Mouse (Mus musculus) cerebral cortex, adult 2 months (tissue): Measurements from ENCODE around the gene 1700023F06Rik.

Source experiments
- WGBS: fragments of 180-500 bp; shearing (Covaris S2); methylation state at CpG from one replicate; pipeline ENCODE4 v1.1.7; 2018; 5-methylcytosine and 5-hydroxymethylcytosine counted together

Gene 1700023F06Rik

DNA sequence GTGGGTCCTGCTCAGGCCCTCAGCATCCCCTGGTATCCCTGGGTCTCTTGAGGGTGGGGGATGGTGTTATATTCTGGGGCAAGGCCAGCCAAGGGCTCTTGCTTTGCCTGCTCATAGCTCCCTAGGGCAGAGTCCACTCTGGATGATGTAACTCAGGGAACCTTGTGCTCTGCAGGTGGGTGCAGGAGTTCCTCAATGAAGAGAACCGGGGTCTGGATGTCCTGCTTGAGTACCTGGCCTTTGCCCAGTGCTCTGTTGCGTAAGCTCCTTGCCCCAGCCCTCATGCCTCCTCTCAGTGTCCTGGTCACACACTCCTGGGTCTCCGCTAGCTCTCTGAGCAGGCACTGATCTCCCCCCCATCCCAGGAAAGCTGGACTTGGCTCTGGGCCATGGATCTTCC lies 26.4 kb downstream of the 1700023F06Rik start:
- 86% methylated on average over 3 of the region's 3 CpGs for WGBS

DNA sequence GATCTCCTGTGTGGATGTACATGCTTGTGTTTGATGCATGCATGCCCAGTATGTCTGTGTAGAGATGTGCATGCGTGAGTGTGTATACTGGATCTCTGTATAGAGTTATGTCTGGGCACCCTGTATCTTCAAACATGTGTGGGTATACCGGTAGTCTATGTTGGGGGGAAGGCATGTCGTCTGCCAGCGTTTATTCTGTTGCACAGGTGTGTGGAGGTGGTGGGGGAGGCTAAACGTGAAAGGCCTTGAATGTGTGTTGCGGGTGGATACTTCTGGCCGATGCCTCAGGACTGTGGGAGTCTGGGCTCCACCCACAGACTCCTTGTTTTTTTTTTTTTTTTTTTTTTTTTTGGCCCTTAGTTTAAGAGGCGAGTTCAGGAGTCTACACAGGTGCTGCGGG lies 27.0 kb downstream of the 1700023F06Rik start:
- WGBS, result 49% methylated on average over 9 of the region's 9 CpGs

GRCm38 (mm10) chr11:103180426-103180825 lies 27.9 kb downstream of the 1700023F06Rik start:
- WGBS, result 83% methylated on average over 1 of the region's 1 CpGs

GRCm38 (mm10) chr11:103178748-103179147 lies 29.6 kb downstream of the 1700023F06Rik start:
- 96% methylated on average over 8 of the region's 8 CpGs for WGBS

- 84% methylated on average over 15 of the region's 15 CpGs for WGBS
Observed at GRCm38 (mm10) chr11:103177815-103178485, 30.4 kb downstream of the 1700023F06Rik start.

- 44% methylated on average over 5 of the region's 5 CpGs for WGBS
Observed at GRCm38 (mm10) chr11:103177216-103177615, 31.1 kb downstream of the 1700023F06Rik start.

DNA sequence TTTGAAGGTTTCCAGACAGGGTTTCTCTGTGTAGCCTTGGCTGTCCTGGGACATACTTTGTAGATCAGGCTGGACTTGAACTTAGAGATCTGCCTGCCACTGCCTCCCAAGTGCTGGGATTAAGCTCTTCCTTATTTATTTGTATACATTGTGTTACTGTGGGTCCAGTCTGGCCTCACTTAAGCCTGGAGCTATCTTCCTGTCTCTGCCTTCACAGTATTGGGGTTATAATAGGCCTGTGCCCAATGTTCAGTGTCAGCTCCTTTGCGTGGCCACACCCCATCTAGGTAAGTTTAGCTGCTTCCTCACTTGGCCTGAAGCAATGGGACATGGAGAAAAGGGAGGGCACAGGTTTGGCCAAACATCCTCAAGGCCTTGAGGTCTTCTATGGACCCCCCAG lies 31.8 kb downstream of the 1700023F06Rik start:
- WGBS, result 93% methylated on average over 1 of the region's 1 CpGs

DNA sequence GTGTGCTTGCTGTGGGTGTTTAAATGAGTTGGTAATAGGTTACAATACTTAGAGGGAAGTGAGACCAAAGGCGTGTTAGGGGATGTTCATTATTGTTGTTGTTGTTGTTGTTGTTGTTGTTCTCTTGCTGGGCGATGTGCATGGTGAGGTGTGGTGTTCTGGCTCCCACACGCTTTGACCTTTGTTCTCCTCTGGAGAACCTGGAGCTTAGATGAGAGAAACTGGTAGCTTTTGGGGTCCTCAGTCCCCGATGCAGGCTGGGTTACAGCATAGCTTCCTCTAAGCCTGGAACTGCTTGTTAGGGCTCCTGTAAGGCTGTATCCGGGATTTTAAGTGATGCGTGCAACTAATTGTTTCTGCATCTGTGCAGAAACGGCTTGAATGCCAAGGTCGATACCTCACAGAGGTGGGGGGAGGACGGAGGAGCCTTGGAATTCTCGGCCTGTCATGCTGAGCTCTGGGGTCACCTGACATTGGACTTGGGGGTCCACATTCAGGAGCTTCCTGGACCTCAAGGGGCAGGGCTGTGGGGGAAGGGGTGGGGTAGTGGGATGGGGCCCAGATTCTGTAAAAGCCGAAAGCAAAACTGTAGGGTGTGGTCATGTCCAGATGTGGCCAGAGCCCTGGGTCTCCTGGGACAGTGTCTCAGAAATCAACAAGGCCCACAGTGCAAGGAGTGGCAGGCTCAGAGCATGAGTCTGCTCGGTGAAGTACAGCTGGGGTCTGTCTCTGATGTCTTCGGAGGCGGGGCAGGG lies 32.5 kb downstream of the 1700023F06Rik start:
- WGBS, result 71% methylated on average over 14 of the region's 14 CpGs

DNA sequence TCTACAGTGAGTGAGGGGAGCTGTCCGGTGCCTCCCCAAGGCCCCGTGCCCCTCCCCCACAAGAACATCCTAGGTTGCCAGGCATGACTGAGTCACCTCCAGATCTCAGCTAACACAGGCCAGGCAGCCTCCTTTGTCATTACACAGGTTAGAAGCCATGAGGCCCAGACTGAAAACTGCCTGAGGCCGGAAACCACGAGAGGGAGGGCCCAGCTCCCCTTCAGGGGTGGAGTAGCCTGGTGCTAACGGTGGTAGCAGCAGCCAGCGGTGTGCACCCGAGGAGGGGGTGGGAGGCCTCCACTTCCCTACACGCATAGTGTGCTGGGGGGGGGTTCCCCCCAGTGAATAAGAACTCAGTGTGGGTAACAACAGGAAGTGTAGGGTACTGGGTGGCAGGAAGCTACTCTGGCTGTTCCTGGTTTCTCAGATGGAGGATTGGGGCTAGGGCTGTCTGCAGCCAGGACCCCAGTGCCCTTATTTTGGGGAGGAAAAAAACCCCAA lies 33.4 kb downstream of the 1700023F06Rik start:
- 57% methylated on average over 8 of the region's 8 CpGs for WGBS

- WGBS, result 79% methylated on average over 5 of the region's 5 CpGs
Observed at GRCm38 (mm10) chr11:103174411-103174832, 33.9 kb downstream of the 1700023F06Rik start.

GRCm38 (mm10) chr11:103173771-103174344 lies 34.5 kb downstream of the 1700023F06Rik start:
- WGBS, result 66% methylated on average over 11 of the region's 11 CpGs

- WGBS, result 76% methylated on average over 7 of the region's 7 CpGs
Observed at GRCm38 (mm10) chr11:103173041-103173770, 35.2 kb downstream of the 1700023F06Rik start.

GRCm38 (mm10) chr11:103172392-103173040 lies 35.8 kb downstream of the 1700023F06Rik start:
- 63% methylated on average over 6 of the region's 6 CpGs for WGBS

- WGBS, result 42% methylated on average over 9 of the region's 9 CpGs
Observed at GRCm38 (mm10) chr11:103171703-103172391, 36.5 kb downstream of the 1700023F06Rik start.

- WGBS, result 6% methylated on average over 23 of the region's 23 CpGs
Observed at GRCm38 (mm10) chr11:103171286-103171620, 37.1 kb downstream of the 1700023F06Rik start.

DNA sequence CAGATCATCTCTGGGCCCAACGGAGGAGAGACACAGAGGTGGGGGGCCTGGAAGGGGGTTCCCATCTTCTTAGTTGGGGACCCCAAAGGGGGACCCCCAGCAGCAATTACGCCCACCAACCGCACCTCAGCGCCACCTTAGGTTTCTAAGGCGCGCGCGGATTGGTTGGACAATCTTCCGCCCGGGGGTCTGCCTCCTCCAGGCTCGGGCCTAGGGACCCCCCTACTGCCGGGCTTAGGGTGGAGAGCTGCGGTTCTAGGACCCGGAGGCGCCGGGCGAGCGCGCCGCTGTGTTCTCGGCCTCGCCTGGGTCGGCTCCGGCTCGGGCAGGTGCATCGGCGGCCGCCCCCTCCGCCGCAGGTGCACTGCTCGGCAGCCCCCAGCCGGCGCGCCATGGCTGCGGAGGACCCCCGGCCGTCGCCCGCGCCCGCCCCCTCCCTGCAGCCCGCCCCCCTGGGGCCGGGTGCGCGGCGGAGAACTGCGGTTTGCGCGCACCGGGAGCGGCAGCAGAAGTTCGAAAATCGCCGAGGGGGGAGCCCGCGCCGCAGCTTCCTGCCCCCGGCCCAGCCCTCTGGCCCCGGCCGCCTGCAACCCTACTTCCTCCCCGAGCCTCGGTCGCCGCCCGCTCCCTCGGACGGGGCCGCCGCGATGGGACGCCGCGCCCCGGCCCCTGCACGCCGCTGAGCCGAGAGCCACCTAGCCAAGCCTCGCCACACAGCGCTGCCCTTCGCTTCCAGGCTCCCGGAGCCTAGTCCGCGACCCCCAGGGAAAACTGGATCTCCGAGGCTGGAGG lies 37.7 kb downstream of the 1700023F06Rik start, which contains the start of gene Fmnl1:
Gene Fmnl1, plus strand, starts transcription at position 614 of the 792 bp plus-strand sequence.
- 2% methylated on average over 56 of the region's 84 CpGs for WGBS

DNA sequence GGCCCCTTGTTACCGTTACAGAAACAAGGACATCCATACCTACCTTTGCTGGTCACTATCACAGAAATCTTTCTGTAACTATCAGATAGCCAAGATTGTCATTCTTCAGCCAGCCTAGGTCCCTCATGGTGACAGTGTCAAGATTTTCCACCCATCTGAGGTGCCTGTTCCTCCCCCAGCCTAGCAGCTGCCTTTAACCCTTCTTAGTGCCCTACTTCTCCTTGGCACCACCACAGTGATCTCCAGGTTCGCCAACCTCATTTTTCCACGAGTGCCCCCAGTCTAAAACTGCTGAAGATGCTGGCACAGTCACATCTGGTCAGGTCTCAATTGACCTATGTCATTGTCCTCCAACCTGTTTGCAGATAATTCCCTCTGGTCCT lies 38.3 kb downstream of the 1700023F06Rik start:
- WGBS, result 31% methylated on average over 3 of the region's 3 CpGs

DNA sequence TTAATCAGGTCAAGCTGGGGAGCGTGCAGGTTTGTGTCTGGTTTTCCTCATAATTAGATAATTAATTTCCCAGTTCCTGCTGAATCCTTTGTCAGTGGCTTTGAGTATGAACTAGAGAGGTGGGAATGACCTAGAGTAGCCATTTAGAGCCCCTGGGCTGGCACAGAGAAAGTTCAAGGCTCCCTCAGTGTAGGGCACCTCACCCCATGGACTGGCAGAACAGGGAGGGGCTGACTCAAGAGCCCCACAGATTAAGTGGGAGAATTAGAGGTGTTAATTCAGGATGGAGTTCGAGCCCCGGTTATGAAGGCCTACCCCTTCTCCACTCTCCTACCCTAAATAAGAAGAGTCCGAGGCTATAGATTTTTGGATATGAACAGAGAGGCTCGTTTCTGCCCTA lies 38.7 kb downstream of the 1700023F06Rik start:
- 81% methylated on average over 5 of the region's 5 CpGs for whole genome bisulfite sequencing

DNA sequence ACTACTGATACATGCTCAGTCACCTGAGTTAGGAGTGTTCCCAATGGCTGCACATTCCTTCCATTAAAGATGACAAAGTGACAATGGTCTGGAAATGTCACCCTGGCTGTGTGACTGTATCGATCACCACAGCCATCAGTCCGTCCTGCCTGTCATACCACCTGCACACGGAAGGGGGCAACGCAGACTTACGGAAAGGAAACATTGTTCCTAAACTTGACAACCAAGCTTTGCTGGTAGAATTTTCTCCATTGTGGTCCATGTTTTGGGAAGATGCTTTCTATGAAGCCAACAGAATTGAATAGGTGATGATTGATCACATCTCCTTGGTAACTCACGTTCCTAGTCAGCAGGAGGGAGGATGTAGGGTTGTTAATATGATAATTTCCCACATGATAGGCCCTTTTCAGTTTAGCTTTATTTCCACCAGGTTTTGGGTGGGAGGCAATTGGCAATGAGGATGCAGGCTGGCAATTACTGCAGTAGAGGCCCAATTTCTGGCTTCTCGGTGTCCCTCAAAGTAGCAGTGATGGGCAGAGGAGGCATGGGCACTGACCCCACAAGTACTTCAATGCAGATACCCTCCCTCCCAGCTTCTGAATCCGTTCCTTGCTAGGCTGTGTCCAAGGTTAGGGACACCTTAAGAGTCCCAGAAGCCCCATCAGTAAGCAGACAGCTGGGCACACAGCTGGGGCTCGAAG lies 39.5 kb downstream of the 1700023F06Rik start:
- 18% methylated on average over 9 of the region's 9 CpGs for WGBS
